Mouse (Mus musculus) liver, adult 2 months (tissue): ENCODE measurements at regions not wholly inside any gene's neighbourhood (a gene's known extent, or its start where the extent isn't known, plus 50 kb on each side); places are given as distances from the start of the nearest gene placed in this dataset.

Experiments
- DNase-seq: peaks from one replicate; pipeline ENCODE4 v3.0.0-alpha.2; 2011; ENCODE audit warnings: low read depth, low spot score; ENCODE audit errors: extremely low read depth
- H3K27ac ChIP-seq: fragments of 200-500 bp; replicated peaks from 2 replicates; pipeline ENCODE4 v1.5.1; 2012; ENCODE audit warnings: low read depth, mild to moderate bottlenecking, control low read depth, inconsistent platforms, low read length; ENCODE audit not compliant: insufficient read depth
- H3K27me3 ChIP-seq: fragments of 200-500 bp; 2 replicates; pipeline ENCODE4 v1.6.1; 2012; ENCODE audit warnings: mild to moderate bottlenecking, moderate library complexity, low read length, inconsistent platforms; ENCODE audit not compliant: control insufficient read depth, insufficient read depth
- H3K36me3 ChIP-seq: fragments of 200-500 bp; 2 replicates; pipeline ENCODE4 v1.6.1; 2012; ENCODE audit warnings: low read length, inconsistent platforms; ENCODE audit not compliant: control insufficient read depth, insufficient read depth
- H3K4me1 ChIP-seq: fragments of 200-500 bp; 2 replicates; pipeline ENCODE4 v1.6.1; 2011; ENCODE audit warnings: low read length; ENCODE audit not compliant: control insufficient read depth, insufficient read depth
- H3K4me3 ChIP-seq: fragments of 200-500 bp; 2 replicates; pipeline ENCODE4 v1.5.1; 2011; ENCODE audit warnings: low read depth, mild to moderate bottlenecking, control low read depth, low read length, moderate library complexity; ENCODE audit not compliant: insufficient read depth
- H3K79me2 ChIP-seq: fragments of 200-500 bp; 2 replicates; pipeline ENCODE4 v1.6.1; 2012; ENCODE audit warnings: inconsistent platforms, mild to moderate bottlenecking, low read length, moderate library complexity; ENCODE audit not compliant: control insufficient read depth, insufficient read depth
- H3K9ac ChIP-seq: fragments of 200-500 bp; 2 replicates; pipeline ENCODE4 v1.6.1; 2012; ENCODE audit warnings: low read depth, mild to moderate bottlenecking, control low read depth, inconsistent platforms, low read length
- CTCF ChIP-seq: fragments of 200-500 bp; IDR thresholded peaks from 2 replicates; pipeline ENCODE4 v1.5.1; 2011; ENCODE audit warnings: low read depth, low read length, control low read depth
- POLR2A ChIP-seq: fragments of 200-500 bp; IDR thresholded peaks from 2 replicates; pipeline ENCODE4 v1.6.1; 2011; ENCODE audit warnings: low read length, control low read depth; ENCODE audit not compliant: insufficient read depth; ENCODE audit errors: extremely low read depth
- WGBS: fragments of 180-500 bp; shearing (Covaris S2); methylation state at CpG from one replicate; pipeline ENCODE4 v1.1.7; 2018; 5-methylcytosine and 5-hydroxymethylcytosine counted together

DNA sequence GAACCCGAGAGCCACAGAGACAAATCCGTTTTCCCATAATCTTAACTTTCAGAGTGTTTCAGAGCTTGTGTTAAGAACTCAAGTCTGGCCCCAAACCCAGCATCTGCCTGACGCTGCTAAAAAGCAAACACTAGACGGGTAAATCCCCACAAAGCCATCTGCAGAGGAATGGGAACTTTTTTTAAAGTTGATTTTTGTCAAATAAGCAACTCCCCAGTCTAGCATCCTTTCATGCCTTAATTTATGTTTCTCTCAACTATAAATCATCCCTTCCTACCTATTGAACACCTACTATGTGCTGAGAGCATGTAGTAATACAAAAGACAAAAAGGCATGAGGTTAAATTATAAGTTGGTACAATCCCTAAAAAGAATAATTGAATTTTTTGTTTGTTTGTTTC lies 50.8 kb upstream of the Itm2b start:
- no peak for TF ChIP-seq POLR2A
- TF ChIP-seq CTCF, result no peak
- DNase-seq, result no peak
- Histone ChIP-seq H3K27ac (no peak overlapping the region), H3K4me1 (peaks cover 3% of the 10 kb centered on the region; the same call in 1 of the 2 replicates), H3K79me2 (no peaks in the 10 kb centered on the region), H3K9ac (no peak overlapping the region), H3K27me3 (no peaks in the 10 kb centered on the region), H3K36me3 (no peaks in the 10 kb centered on the region), H3K4me3 (no peak overlapping the region)
- 75% methylated on average over 4 of the region's 4 CpGs for WGBS
